Mouse (Mus musculus) embryonic facial prominence, embryonic 15.5 days (tissue): ENCODE measurements around the gene Mrpl14. TPM values are rescaled to one million over a fixed set of nuclear protein-coding genes. Genes with fewer than 3 reads are reported as not detected.

Experiments used
- ATAC-seq: fragments of 200-750 bp; cut with Nextera tagmentation; 2 replicates; pipeline ENCODE4 v1.8.0; 2017; ENCODE audit warnings: low read depth, moderate TSS enrichment; ENCODE audit not compliant: insufficient number of reproducible peaks, low FRiP score, low TSS enrichment
- H3K27ac ChIP-seq: fragments of 300-500 bp; sonication (generic); replicated peaks from 2 replicates; pipeline ENCODE4 v1.5.1; 2015; ENCODE audit warnings: mild to moderate bottlenecking, inconsistent platforms
- H3K27me3 ChIP-seq: fragments of 300-500 bp; sonication (generic); 2 replicates; pipeline ENCODE4 v1.6.1; 2015; ENCODE audit warnings: inconsistent platforms
- H3K36me3 ChIP-seq: fragments of 300-500 bp; sonication (generic); 2 replicates; pipeline ENCODE4 v1.6.1; 2015; ENCODE audit warnings: mild to moderate bottlenecking, inconsistent platforms
- H3K4me1 ChIP-seq: fragments of 300-500 bp; sonication (generic); 2 replicates; pipeline ENCODE4 v1.6.1; 2015; ENCODE audit warnings: inconsistent platforms
- H3K4me2 ChIP-seq: fragments of 300-500 bp; sonication (generic); replicated peaks from 2 replicates; pipeline ENCODE4 v1.6.1; 2015; ENCODE audit warnings: mild to moderate bottlenecking, inconsistent platforms
- H3K4me3 ChIP-seq: fragments of 300-500 bp; sonication (generic); replicated peaks from 2 replicates; pipeline ENCODE4 v1.5.1; 2015; ENCODE audit warnings: mild to moderate bottlenecking, inconsistent platforms
- H3K9ac ChIP-seq: fragments of 300-500 bp; sonication (generic); 2 replicates; pipeline ENCODE4 v1.6.1; 2015; ENCODE audit warnings: inconsistent platforms
- H3K9me3 ChIP-seq: fragments of 300-500 bp; sonication (generic); replicated peaks from 2 replicates; pipeline ENCODE4 v1.6.1; 2016; ENCODE audit warnings: inconsistent platforms
- WGBS: fragments of 180-500 bp; shearing (Covaris S2); methylation state at CpG from one replicate; pipeline ENCODE4 v1.1.7; 2015; 5-methylcytosine and 5-hydroxymethylcytosine counted together
- polyA plus RNA-seq: library from polyadenylated mRNA; unstranded; fragments of >200 nt; fragmentation: Nextera tagmentation; extraction: Ambion mirVana; gene quantifications from 2 replicates; pipeline ENCODE4 v1.2.1, GENCODE M21; 2015

Gene Mrpl14
- polyA plus RNA-seq, 1 experiment from 2014 or later = 165 TPM

DNA sequence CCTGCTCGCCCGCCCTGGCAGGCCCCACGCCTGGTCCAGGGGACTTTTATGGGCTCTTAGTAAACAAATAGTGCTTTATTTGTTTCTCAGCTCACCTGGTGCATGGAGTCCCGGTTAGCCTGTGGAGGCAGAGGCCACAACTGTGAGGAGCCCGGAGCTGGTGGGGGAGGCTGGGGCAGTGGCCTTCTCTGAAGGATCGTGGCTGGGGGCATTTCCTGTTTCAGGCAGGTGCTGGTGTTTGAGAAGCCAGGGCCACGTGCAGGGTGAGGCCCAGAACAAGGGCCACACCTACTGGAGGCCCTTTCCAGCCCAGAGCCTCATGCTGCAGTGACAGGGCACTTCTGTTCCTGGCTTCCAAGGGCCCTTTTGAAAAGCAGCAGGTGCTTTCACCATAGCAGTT is 40.1 kb downstream of the Mrpl14 start:
- no peak for ATAC-seq
- Histone ChIP-seq H3K4me1 (peaks cover 14% of the 10 kb centered on the region), H3K27ac (no peak overlapping the region), H3K4me3 (no peak overlapping the region), H3K36me3 (no peaks in the 10 kb centered on the region), H3K9ac (no peak overlapping the region), H3K4me2 (no peak overlapping the region), H3K27me3 (0 out of 2 replicates have a peak, but pooled peaks cover 2% of the 10 kb centered on the region), H3K9me3 (no peaks in the 10 kb centered on the region)
- 52% methylated on average over 7 of the region's 7 CpGs for WGBS

GRCm38 (mm10) chr17:45727481-45727880 is 41.4 kb downstream of the Mrpl14 start:
- peaks cover 19% of the 10 kb centered on the region for H3K4me1 ChIP-seq
- H3K4me3 ChIP-seq = no peak overlapping the region
- H3K36me3 ChIP-seq = no peaks in the 10 kb centered on the region
- no peak overlapping the region for H3K27ac ChIP-seq
- H3K9me3 ChIP-seq = no peaks in the 10 kb centered on the region
- no peak overlapping the region for H3K9ac ChIP-seq
- no peak for ATAC-seq
- H3K27me3 ChIP-seq = peaks cover 9% of the 10 kb centered on the region; the same call in 1 of the 2 replicates
- 70% methylated on average over 2 of the region's 2 CpGs for WGBS
- no peak overlapping the region for H3K4me2 ChIP-seq

GRCm38 (mm10) chr17:45727983-45728723 is 42.0 kb downstream of the Mrpl14 start:
- no peak overlapping the region for H3K27ac ChIP-seq
- 52% methylated on average over 8 of the region's 8 CpGs for WGBS
- no peak overlapping the region for H3K9ac ChIP-seq
- no peak for ATAC-seq
- H3K4me2 ChIP-seq = no peak overlapping the region
- peaks cover 11% of the 10 kb centered on the region for H3K27me3 ChIP-seq
- H3K4me1 ChIP-seq = peaks cover 19% of the 10 kb centered on the region
- H3K9me3 ChIP-seq = no peaks in the 10 kb centered on the region
- no peaks in the 10 kb centered on the region for H3K36me3 ChIP-seq
- H3K4me3 ChIP-seq = no peak overlapping the region

GRCm38 (mm10) chr17:45729387-45729786 is 43.3 kb downstream of the Mrpl14 start:
- no peak overlapping the region for H3K27ac ChIP-seq
- no peak overlapping the region for H3K9ac ChIP-seq
- WGBS = 37% methylated on average over 10 of the region's 10 CpGs
- peaks cover 23% of the 10 kb centered on the region for H3K4me1 ChIP-seq
- peaks cover 15% of the 10 kb centered on the region for H3K27me3 ChIP-seq
- H3K9me3 ChIP-seq = no peaks in the 10 kb centered on the region
- ATAC-seq = no peak
- H3K4me3 ChIP-seq = no peak overlapping the region
- no peaks in the 10 kb centered on the region for H3K36me3 ChIP-seq
- no peak overlapping the region for H3K4me2 ChIP-seq

- Histone ChIP-seq H3K4me3 (no peak overlapping the region), H3K36me3 (no peaks in the 10 kb centered on the region), H3K4me2 (no peak overlapping the region), H3K4me1 (peaks cover 36% of the 10 kb centered on the region), H3K9ac (no peak overlapping the region), H3K27me3 (peaks cover 15% of the 10 kb centered on the region), H3K9me3 (no peaks in the 10 kb centered on the region), H3K27ac (no peak overlapping the region)
- WGBS = 64% methylated on average over 4 of the region's 4 CpGs
- ATAC-seq = no peak
Observed at GRCm38 (mm10) chr17:45730696-45731095, 44.6 kb downstream of the Mrpl14 start.

DNA sequence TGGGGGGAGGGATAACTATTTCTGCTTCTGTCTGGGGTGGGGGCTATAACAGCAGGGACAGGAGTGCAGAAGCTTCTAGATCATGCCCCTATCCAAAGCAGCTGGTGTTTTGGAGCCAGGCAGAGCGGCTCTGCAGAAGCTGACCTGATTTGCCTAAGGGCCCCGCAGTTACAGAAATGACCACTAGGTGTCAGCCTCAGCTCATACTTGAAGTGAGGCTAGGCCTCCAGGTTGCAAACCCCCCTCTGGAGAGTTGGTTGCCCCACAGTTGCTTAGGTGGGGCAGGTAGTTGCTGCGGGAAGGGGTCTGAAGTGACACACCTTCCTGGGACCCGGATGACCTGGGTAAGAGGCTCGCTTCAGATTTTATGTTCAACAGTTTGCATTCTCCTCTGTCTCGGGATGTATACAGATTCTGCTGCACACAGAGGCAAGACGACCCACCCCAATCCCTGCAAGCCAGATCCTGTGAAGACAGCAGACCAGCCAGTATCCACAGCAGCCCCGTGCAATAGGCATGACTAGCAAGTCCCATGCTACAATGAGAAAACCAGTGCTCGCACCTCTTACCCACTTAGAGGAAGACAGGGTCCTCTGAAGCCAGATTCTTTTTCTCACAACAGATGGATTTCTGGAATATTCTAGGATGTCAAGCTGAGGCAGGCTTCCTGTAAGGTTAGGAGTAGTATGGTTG is 45.2 kb downstream of the Mrpl14 start:
- H3K9ac ChIP-seq = no peak overlapping the region
- ATAC-seq = no peak
- H3K4me2 ChIP-seq = no peak overlapping the region

DNA sequence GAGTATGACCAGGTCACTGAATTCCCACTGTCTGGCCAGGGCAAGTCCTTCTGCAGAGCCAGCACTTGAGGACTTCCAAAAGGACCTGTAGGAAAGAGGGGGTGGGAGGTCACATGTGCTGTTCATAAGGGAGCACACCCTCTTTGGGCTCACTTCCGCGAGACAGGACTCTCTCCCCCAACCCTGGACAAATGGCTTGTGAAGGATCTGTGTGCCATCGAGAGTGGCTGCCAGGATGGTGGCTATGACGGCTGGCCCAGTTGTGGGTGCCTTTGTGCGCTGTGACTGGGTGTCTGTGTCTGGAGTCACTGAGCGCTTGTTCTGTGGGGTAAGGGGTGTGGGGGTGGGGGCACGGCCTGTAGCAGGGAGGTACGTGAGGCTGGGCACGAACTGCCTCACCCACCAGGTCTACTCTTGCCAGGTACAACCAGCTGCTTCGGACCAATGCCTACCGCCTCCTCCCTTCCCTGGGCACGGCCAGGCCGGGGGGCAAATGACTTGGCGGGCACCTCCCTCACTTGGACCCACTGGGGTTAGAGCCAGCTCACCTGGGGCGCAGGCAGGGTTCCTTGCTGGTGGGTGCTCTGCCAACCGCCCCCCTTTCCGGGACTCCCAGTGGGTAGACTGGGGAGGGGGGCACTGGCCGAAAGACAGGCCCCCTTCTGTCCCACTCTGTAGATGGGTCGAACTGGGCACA is 47.1 kb downstream of the Mrpl14 start:
- WGBS = 60% methylated on average over 19 of the region's 19 CpGs
- no peak overlapping the region for H3K27ac ChIP-seq

More for the DNA sequence above, 45.2 kb downstream of the Mrpl14 start:
- peaks cover 15% of the 10 kb centered on the region for H3K27me3 ChIP-seq
- H3K9me3 ChIP-seq = no peaks in the 10 kb centered on the region
- peaks cover 41% of the 10 kb centered on the region for H3K4me1 ChIP-seq
- WGBS = 15% methylated on average over 9 of the region's 9 CpGs
- no peak overlapping the region for H3K27ac ChIP-seq
- H3K4me3 ChIP-seq = no peak overlapping the region
- no peaks in the 10 kb centered on the region for H3K36me3 ChIP-seq

DNA sequence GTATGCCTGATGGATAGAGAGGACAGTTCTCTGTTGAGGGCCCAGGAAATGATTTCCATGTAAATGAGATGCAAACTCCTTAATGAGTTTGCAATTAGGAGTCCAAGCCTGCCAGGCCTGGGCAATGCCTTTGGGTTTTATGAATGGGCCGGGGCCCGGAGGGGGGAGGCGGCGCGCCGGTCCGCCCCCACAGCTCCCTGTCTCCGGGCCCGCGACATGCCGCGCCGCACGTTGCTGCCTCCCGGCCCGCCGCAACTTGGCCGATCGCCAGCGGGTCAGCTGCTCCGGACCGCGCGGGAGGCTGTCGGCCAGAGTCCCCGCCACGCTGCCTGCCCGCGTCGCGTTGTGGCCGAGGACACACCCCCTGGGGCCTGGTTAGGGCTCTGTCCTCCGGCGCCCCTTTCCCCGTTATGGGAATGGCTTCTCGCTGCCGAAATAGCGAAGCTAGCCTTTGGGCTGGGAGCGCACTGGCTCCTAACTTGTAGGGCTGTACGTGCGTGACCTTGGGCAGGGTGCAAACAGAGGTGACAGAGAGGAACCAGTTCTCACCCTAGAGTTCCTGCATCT is 47.7 kb downstream of the Mrpl14 start, which contains the start of gene 1600014C23Rik:
Gene 1600014C23Rik (minus strand): TSS at position 110 of the 567 bp plus-strand sequence.
- no peak within 1 kb of the TSS for H3K27ac ChIP-seq
- H3K4me2 ChIP-seq = peak within 1 kb of the TSS; percentile 87
- ATAC-seq = no peak
- peak within 1 kb of the TSS; percentile 35; the same call in 1 of the 2 replicates for H3K9ac ChIP-seq
- H3K9me3 ChIP-seq = no peaks in the 10 kb centered on the region
- no peaks in the 10 kb centered on the region for H3K36me3 ChIP-seq
- H3K4me3 ChIP-seq = peak within 1 kb of the TSS; percentile 42
- peaks cover 15% of the 10 kb centered on the region for H3K27me3 ChIP-seq
- WGBS = 1% methylated on average over 41 of the region's 41 CpGs
- peaks cover 49% of the 10 kb centered on the region for H3K4me1 ChIP-seq

More for the DNA sequence above, 47.1 kb downstream of the Mrpl14 start:
- peaks cover 15% of the 10 kb centered on the region for H3K27me3 ChIP-seq
- H3K9ac ChIP-seq = 0 out of 2 replicates have a peak overlapping the region, but pooled peaks have one; percentile 35
- peak overlapping the region; percentile 87 for H3K4me2 ChIP-seq
- peaks cover 49% of the 10 kb centered on the region for H3K4me1 ChIP-seq
- no peaks in the 10 kb centered on the region for H3K36me3 ChIP-seq
- ATAC-seq = no peak
- H3K4me3 ChIP-seq = peak overlapping the region; percentile 42; the same call in 1 of the 2 replicates
- H3K9me3 ChIP-seq = no peaks in the 10 kb centered on the region

DNA sequence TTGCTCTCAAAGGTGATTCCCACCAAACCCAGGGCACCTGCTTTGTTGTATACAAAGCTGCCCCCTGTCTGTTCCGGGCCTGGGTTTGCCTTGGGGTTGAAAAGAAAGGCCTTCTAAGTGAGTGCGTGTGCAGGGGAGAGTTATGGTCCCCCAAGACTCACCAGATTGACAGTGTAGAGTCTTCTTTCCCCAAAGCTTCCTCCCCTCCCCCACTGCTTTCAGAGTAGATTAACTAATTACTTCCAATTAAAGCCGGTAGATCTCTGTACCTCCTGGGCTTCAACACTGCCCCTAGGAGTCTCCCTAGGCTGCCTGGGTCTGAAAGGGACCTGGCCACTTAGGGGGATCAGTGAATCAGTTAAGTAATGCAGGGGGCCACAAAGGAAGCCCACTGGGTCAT is 48.2 kb downstream of the Mrpl14 start:
- peak overlapping the region; percentile 87 for H3K4me2 ChIP-seq
- 22% methylated on average over 3 of the region's 3 CpGs for WGBS
- H3K9me3 ChIP-seq = no peaks in the 10 kb centered on the region
- no peak for ATAC-seq
- H3K36me3 ChIP-seq = no peaks in the 10 kb centered on the region
- H3K9ac ChIP-seq = no peak overlapping the region
- H3K27me3 ChIP-seq = peaks cover 15% of the 10 kb centered on the region
- peaks cover 49% of the 10 kb centered on the region for H3K4me1 ChIP-seq
- no peak overlapping the region for H3K27ac ChIP-seq
- H3K4me3 ChIP-seq = peak overlapping the region; percentile 42

- 0 out of 2 replicates have a peak overlapping the region, but pooled peaks have one; percentile 90 for H3K27ac ChIP-seq
- H3K36me3 ChIP-seq = no peaks in the 10 kb centered on the region
- no peak for ATAC-seq
- H3K9ac ChIP-seq = no peak overlapping the region
- H3K4me2 ChIP-seq = no peak overlapping the region
- no peak overlapping the region for H3K4me3 ChIP-seq
- WGBS = 77% methylated on average over 4 of the region's 4 CpGs
- peaks cover 49% of the 10 kb centered on the region for H3K4me1 ChIP-seq
- H3K9me3 ChIP-seq = no peaks in the 10 kb centered on the region
- peaks cover 13% of the 10 kb centered on the region for H3K27me3 ChIP-seq
Observed at GRCm38 (mm10) chr17:45734881-45735280, 48.8 kb downstream of the Mrpl14 start.
